Mouse (Mus musculus) gastrocnemius, adult 18-20 months (tissue): ENCODE measurements around the gene Gpr183. TPM values are rescaled to one million over a fixed set of nuclear protein-coding genes. Genes with fewer than 3 reads are reported as not detected.

Source experiments
- DNase-seq: peaks from one replicate; pipeline ENCODE4 v3.0.0; 2021; ENCODE audit warnings: low spot score
- total RNA-seq, 2 experiments: library from RNA; stranded (reverse); gene quantifications; 2 replicates each; pipeline ENCODE4 v1.2.3; 2021

The Gpr183 gene
- total RNA-seq, 2 experiments from 2014 or later: 0.40 TPM; not detected in 1

DNA sequence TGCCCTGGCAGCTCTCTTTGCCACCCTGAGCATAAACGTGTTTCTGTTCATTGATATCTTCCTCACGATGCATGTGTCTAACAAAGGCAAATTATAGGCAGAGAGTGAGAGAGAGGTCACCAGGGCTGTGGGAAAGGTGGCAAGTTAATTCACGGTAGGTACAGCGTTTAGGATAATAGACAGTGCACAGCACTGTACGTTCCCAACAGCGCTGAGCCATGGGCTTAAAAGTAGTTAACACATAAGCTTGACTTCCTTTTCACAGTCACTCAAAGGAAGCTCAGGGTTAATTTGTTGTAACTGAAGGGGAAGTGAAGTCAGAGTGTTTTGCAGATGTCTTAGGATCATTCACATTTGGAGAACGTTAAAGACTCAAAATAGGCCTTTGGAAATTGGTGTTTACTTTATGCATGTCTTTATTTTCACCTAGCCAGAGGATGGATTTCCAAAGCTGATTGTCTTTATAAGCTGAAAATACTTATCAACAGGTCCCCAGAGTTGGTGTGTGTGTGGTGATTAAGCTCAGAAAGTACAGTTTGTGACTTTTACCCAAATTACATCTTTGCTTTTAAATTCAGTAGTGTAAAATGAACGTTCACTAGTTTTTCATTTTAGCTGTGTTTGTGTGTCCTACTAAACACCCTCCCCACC, 58.5 kb downstream of the Gpr183 start:
- DNase-seq: no peak

DNA sequence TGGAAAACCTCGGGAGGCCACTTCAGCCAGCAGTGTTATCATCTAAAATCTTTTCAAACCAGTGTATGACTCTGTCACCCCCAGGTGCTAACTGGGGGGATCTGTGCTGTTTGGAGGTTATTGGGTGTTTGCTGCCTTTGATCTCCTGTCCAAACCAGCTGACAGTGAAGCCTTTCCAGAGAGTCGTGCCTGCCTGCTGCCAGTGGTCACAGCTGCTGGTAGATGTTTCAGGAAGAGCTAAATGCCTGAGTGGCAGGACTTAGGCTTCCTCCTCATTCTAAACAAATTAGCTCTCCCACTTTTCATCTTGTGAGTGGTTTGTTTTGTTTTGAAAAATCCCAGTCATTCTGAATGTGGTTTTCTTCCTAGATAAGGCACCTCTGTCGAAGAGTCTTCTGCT, 60.2 kb downstream of the Gpr183 start:
- no peak for DNase-seq

DNA sequence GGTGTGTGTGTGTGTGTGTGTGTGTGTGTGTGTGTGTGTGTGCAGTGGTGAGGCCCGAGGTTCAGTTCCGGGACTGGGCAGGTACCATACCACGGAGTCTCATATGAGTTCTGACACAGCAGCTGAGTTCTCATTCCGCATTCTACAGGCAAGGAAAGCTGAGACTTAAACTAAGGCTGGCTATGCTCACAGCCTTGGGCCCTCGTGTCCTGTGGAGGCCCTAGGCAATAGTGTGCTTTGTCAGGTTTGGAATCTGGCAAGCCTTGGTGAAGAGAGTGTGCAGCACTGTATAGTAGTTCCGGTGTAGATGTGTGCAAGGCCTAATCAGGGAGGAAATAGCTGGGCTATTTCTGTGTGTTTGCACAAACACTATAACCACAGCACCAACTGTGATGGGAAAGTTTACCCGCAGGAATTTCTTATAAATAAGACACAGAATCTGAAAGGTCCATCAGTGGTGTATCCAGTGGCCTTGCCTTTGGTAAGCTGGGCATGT, 61.6 kb downstream of the Gpr183 start:
- DNase-seq: no peak

Other genes starting within 250 kb of the Gpr183 start
- gene Dock9, start 167.4 kb downstream of the Gpr183 start, total RNA-seq: 10 to 100 TPM; 13.4 to 14.2 TPM
- 10 to 100 TPM; 25.5 to 32.9 TPM for gene Ubac2, start 86.6 kb downstream of the Gpr183 start, total RNA-seq
- not detected for gene Gpr18, start 49.4 kb downstream of the Gpr183 start, total RNA-seq
- not detected for gene Timm8a2, start 69.5 kb upstream of the Gpr183 start, total RNA-seq
- gene Tm9sf2, start 141.8 kb upstream of the Gpr183 start, total RNA-seq: 10 to 100 TPM; 64.4 to 65.5 TPM
- 10 to 100 TPM; 68.5 to 70.8 TPM for gene Clybl, start 216.5 kb upstream of the Gpr183 start, total RNA-seq